Mouse (Mus musculus): ENCODE results near the gene Arhgap22. TPM values are rescaled to one million over a fixed set of nuclear protein-coding genes. Genes with fewer than 3 reads are reported as not detected.

Arhgap22 gene
- total and polyA plus RNA-seq, 2 experiments from 2014 or later, result 1.8 to 3.9 TPM

DNA sequence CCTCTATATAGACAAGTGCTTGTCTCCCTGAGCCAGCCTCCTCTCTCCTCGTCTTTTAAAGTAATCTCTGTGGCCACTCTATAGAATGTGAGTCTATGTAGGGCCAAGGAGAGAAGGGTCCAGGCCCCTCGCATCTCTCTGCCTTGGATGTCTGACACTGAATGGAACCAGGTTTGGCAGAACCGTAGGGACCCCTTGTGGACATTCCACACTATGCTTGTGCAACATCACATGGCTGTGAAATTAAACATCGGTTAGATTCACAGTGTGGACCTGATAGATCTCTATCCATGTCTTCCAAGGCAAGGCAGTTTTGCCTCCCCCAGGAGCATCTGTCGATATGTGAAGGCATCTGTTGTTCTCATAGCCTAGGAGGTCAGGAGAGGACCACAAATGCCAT is 124.9 kb downstream of the Arhgap22 start:
- no peak overlapping the region for H3K4me3 ChIP-seq (ENCODE audit: low read depth, low read length)
- no peaks in the 10 kb centered on the region for H3K36me3 ChIP-seq (ENCODE audit: insufficient read depth)
- H3K27ac ChIP-seq (ENCODE audit: low read depth, low read length), result no peak overlapping the region
- no peak overlapping the region for H3K9ac ChIP-seq
- no peaks in the 10 kb centered on the region for H3K27me3 ChIP-seq (ENCODE audit: insufficient read depth, low read length)
- no peaks in the 10 kb centered on the region for H3K9me3 ChIP-seq (ENCODE audit: low read length)
- ATAC-seq (0 out of 2 replicates have a peak, but pooled peaks have one; percentile 43), DNase-seq (no peak)
- 72% methylated on average over 5 of the region's 5 CpGs for WGBS
- no peak overlapping the region for H3K4me2 ChIP-seq (ENCODE audit: low read depth)
- TF ChIP-seq CTCF (IDR thresholded peaks at IDR 0.05; ENCODE audit: low read depth), result 0 out of 2 replicates have a peak, but pooled peaks have one; percentile 44
- H3K4me1 ChIP-seq (ENCODE audit: insufficient read depth), result no peaks in the 10 kb centered on the region

DNA sequence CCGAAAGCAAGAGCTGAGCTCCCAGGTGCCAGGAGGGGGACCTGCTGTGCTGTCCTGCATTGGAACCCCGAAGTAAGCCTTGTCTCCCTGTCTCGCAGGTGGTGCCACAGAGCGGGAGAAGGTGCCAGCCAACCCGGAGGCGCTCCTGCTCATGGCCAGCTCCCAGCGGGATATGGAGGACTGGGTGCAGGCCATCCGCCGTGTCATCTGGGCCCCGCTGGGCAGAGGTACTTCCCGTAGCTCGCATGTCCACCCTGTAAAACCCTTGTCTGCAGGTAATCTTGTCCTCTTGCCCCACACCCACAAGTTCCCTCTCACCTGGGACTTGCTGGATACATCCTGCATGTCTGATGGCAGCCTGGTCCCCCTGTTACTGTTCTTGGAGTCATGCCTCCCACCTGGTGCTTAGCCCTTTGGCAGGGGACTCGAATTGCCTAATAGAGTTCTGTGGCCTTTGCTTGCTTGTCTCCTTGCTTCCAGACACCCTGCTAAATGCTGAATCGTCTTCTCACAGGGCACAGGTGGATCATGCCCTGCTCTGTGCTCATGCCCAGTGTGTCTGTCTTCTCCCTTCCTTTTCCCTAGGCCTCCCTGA is 129.4 kb downstream of the Arhgap22 start:
- H3K4me2 ChIP-seq (ENCODE audit: low read depth), result no peak overlapping the region
- H3K4me1 ChIP-seq (ENCODE audit: insufficient read depth), result no peaks in the 10 kb centered on the region
- no peak for DNase-seq
- no peak for TF ChIP-seq CTCF (IDR thresholded peaks at IDR 0.05; ENCODE audit: low read depth)
- no peaks in the 10 kb centered on the region for H3K9me3 ChIP-seq (ENCODE audit: low read length)
- H3K36me3 ChIP-seq (ENCODE audit: insufficient read depth), result no peaks in the 10 kb centered on the region
- no peak overlapping the region for H3K27ac ChIP-seq (ENCODE audit: low read depth, low read length)
- ATAC-seq, result no peak
- no peak overlapping the region for H3K9ac ChIP-seq
- 87% methylated on average over 14 of the region's 14 CpGs for WGBS
- no peak overlapping the region for H3K4me3 ChIP-seq (ENCODE audit: low read depth, low read length)
- no peaks in the 10 kb centered on the region for H3K27me3 ChIP-seq (ENCODE audit: insufficient read depth, low read length)

DNA sequence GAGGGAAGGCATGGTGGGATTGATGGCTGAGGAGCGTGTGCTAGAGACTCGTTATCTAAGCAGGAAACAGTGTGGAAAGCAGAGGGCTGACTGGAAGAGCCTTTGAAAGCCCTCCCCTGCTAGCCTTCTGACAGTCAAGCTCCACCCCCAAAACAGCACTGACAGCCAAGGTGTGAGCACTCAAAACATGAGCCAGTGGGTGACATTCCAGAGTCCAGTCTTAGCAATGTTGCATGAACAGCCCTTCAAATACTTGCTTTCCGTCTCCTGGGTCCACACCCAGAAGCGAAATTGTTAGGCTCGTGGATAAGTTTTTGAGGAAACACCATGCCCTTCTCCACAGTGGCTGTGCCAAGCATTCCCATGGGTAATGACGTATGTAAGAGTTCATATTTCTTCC is 132.7 kb downstream of the Arhgap22 start:
- no peak overlapping the region for H3K27ac ChIP-seq (ENCODE audit: low read depth, low read length)
- H3K27me3 ChIP-seq (ENCODE audit: insufficient read depth, low read length), result peaks cover 8% of the 10 kb centered on the region
- no peaks in the 10 kb centered on the region for H3K36me3 ChIP-seq (ENCODE audit: insufficient read depth)
- no peak for TF ChIP-seq CTCF (IDR thresholded peaks at IDR 0.05; ENCODE audit: low read depth)
- no peak overlapping the region for H3K4me2 ChIP-seq (ENCODE audit: low read depth)
- no peak overlapping the region for H3K9ac ChIP-seq
- H3K4me1 ChIP-seq (ENCODE audit: insufficient read depth), result no peaks in the 10 kb centered on the region; the same call in 1 of the 2 replicates
- H3K9me3 ChIP-seq (ENCODE audit: low read length), result no peaks in the 10 kb centered on the region
- no peak for ATAC-seq
- no peak for DNase-seq
- WGBS, result 72% methylated on average over 6 of the region's 6 CpGs
- H3K4me3 ChIP-seq (ENCODE audit: low read depth, low read length), result no peak overlapping the region

DNA sequence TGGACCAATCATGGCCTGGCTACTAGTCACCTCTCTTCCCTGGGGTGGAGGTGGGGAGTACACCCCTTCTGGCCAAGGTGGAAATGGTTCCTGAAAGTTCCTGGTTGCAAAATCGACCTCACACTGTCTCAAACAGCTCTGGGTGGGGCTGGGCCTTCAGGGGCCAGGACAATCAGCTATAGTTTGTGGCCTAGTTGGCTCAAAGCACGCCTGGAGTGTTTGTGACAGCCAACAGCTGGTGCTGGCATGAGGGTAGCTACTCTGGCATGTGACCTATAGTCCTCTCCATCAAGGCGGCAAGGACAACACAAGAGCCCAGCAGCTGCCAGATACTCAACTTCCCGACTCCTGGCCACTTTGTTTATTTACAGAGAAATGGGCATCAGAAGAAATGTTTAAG is 133.9 kb downstream of the Arhgap22 start:
- DNase-seq (no peak), ATAC-seq (no peak)
- Histone ChIP-seq H3K4me1 (ENCODE audit: insufficient read depth) (no peaks in the 10 kb centered on the region; the same call in 1 of the 2 replicates), H3K27me3 (ENCODE audit: insufficient read depth, low read length) (peaks cover 16% of the 10 kb centered on the region), H3K4me3 (ENCODE audit: low read depth, low read length) (no peak overlapping the region), H3K9me3 (ENCODE audit: low read length) (no peaks in the 10 kb centered on the region), H3K4me2 (ENCODE audit: low read depth) (no peak overlapping the region), H3K27ac (ENCODE audit: low read depth, low read length) (no peak overlapping the region), H3K9ac (no peak overlapping the region), H3K36me3 (ENCODE audit: insufficient read depth) (no peaks in the 10 kb centered on the region)
- no peak for TF ChIP-seq CTCF (IDR thresholded peaks at IDR 0.05; ENCODE audit: low read depth)
- WGBS, result 52% methylated on average over 4 of the region's 4 CpGs

GRCm38 (mm10) chr14:33348146-33348545 is 134.3 kb downstream of the Arhgap22 start:
- Histone ChIP-seq H3K36me3 (ENCODE audit: insufficient read depth) (no peaks in the 10 kb centered on the region), H3K4me2 (ENCODE audit: low read depth) (no peak overlapping the region), H3K27me3 (ENCODE audit: insufficient read depth, low read length) (peaks cover 16% of the 10 kb centered on the region), H3K4me1 (ENCODE audit: insufficient read depth) (no peaks in the 10 kb centered on the region; the same call in 1 of the 2 replicates), H3K9ac (no peak overlapping the region), H3K4me3 (ENCODE audit: low read depth, low read length) (no peak overlapping the region), H3K9me3 (ENCODE audit: low read length) (no peaks in the 10 kb centered on the region), H3K27ac (ENCODE audit: low read depth, low read length) (no peak overlapping the region)
- WGBS, result 82% methylated on average over 1 of the region's 1 CpGs
- ATAC-seq (no peak), DNase-seq (no peak)
- no peak for TF ChIP-seq CTCF (IDR thresholded peaks at IDR 0.05; ENCODE audit: low read depth)

DNA sequence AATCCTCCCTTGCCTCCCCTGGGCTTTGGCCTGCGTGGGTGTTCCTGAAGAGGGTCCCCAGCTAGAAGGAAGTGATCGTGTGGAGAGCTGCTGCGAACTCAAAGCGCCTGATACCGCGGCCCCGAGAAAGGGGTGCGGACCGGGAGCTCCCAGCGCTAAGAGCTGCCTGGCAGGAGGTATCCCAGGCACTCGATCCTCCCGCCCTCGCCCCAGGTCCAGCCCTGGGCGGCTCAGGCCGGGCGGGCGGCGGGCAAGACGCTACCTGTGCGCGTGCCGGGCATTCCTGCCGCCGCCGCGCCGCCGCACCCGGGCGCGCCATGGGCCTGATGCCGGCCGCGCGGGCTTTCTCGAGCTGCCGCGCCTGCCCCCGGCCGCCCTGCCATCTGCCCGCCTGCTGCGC is 137.2 kb downstream of the Arhgap22 start:
- ATAC-seq (peak; percentile 32; the same call in 1 of the 2 replicates), DNase-seq (no peak)
- Histone ChIP-seq H3K27ac (ENCODE audit: low read depth, low read length) (no peak overlapping the region), H3K9ac (peak overlapping the region; percentile 58), H3K4me1 (ENCODE audit: insufficient read depth) (no peaks in the 10 kb centered on the region; the same call in 1 of the 2 replicates), H3K9me3 (ENCODE audit: low read length) (no peaks in the 10 kb centered on the region), H3K4me3 (ENCODE audit: low read depth, low read length) (peak overlapping the region; percentile 41), H3K36me3 (ENCODE audit: insufficient read depth) (no peaks in the 10 kb centered on the region), H3K4me2 (ENCODE audit: low read depth) (peak overlapping the region; percentile 83), H3K27me3 (ENCODE audit: insufficient read depth, low read length) (peaks cover 16% of the 10 kb centered on the region)
- 3% methylated on average over 38 of the region's 42 CpGs for WGBS
- TF ChIP-seq CTCF (IDR thresholded peaks at IDR 0.05; ENCODE audit: low read depth), result no peak

DNA sequence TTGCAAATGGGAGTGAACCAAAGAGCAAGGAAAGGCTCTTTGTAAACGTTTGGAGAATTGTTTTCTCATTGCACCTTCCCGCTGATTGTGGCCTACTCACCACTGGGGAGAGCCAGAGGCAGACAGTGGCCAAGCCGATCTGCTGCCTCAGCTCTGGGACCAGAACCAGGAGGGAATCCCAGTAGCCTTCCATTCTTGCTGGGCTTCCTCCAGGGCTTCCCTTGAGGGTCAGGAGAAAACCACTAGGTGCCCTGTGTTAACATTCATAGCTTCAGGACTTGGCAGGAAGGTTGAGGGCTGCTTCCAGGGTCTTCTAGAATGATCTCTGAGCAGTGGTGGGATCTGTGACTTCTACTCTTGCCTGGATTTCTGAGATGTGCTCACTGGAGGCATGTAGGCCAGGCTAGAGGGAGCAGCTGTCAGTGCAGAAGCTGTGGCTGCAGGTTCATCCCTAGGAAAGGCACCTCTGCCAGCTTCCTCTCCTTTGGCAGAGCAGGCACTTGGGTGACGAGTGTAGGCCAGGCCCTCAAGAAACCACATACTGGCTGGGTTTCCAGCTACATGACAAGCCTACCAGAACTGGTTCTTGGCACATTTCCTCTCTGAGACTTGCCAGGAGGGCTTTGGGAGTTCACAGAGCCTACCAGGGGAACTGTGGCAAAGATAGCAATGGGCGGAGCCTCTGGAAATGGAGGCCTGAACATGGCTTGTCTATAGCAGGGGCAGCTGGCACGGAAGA is 138.3 kb downstream of the Arhgap22 start:
- TF ChIP-seq CTCF (IDR thresholded peaks at IDR 0.05; ENCODE audit: low read depth), result no peak
- ATAC-seq, result 0 out of 2 replicates have a peak, but pooled peaks have one; percentile 16
- WGBS, result 69% methylated on average over 6 of the region's 6 CpGs
- Histone ChIP-seq H3K4me3 (ENCODE audit: low read depth, low read length) (no peak overlapping the region), H3K9me3 (ENCODE audit: low read length) (no peaks in the 10 kb centered on the region), H3K27ac (ENCODE audit: low read depth, low read length) (no peak overlapping the region), H3K36me3 (ENCODE audit: insufficient read depth) (no peaks in the 10 kb centered on the region), H3K9ac (no peak overlapping the region), H3K27me3 (ENCODE audit: insufficient read depth, low read length) (peaks cover 16% of the 10 kb centered on the region), H3K4me2 (ENCODE audit: low read depth) (no peak overlapping the region), H3K4me1 (ENCODE audit: insufficient read depth) (no peaks in the 10 kb centered on the region; the same call in 1 of the 2 replicates)
- DNase-seq, result no peak

Measured in forebrain, postnatal 0 days (tissue).